ENCODE assay signal across 8 mouse cellular contexts in the genomic region with DNA sequence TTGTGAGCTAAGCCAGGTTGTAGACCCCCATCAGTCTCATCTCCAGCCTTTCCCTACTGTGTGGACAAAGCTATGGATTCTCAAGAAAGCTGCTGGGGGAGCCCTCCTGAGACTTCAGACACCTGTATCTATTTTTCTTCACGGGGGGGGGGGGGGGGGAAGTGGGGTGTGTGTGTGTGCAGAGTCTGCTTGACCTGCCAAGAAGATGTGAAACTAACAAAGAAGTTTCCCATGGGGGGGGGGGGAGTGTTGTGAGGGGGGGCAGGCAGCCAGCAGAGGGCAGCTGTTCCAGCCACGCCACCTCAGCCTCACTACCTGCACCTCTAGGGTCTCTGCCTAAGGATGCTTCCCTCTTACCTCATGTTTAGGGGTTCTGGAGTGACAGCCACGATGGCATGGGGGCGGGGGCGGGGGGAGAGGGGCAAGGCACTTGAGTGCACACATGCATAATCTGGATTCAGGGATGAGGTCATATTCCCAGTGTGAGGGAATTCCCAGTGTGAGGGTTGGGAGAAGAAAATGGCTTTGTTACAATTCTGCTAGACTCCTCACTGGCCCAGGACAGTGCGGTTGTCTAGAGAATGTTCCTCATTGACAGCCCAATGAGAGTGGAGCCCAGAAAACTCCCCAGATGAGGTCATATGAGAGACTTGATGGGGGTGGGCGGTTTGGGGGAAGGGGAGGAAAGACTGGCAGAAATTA.
A peak's percentile ranks its signal among the peaks of the same experiment; 100 is the strongest.
DNase-seq lines count a peak whose midpoint lies in the region; ATAC-seq and TF ChIP-seq lines count a peak whose summit lies in the region.

No protein-coding gene starts in this region.

- no peak overlapping the region for H3K27ac ChIP-seq in intestine, embryonic 16.5 days (ENCODE audit: low read length)
- H3K27ac ChIP-seq in intestine, embryonic 15.5 days: no peak overlapping the region
- no peak overlapping the region for H3K27ac ChIP-seq in MEL (ENCODE audit: control insufficient read depth, low read depth, low read length)
- H3K27ac ChIP-seq in forebrain, embryonic 11.5 days (ENCODE audit: low read depth, low read length): peak overlapping the region; percentile 70
- no peak overlapping the region for H3K27ac ChIP-seq in left cerebral cortex, adult 2 months

- ATAC-seq in intestine, embryonic 16.5 days: 0 out of 2 replicates have a peak, but pooled peaks have one; percentile 32
- no peak for ATAC-seq in intestine, embryonic 15.5 days
- ATAC-seq in forebrain, embryonic 11.5 days (replicated peaks; ENCODE audit: low FRiP score): peak; percentile 54
- no peak for ATAC-seq in megakaryocyte, adult 5-6 weeks (ENCODE audit: poor library complexity, severe bottlenecking)

- H3K36me3 ChIP-seq in intestine, embryonic 16.5 days (ENCODE audit: control insufficient read depth, insufficient read depth, low read length): no peaks in the 10 kb centered on the region
- H3K36me3 ChIP-seq in intestine, embryonic 15.5 days: no peaks in the 10 kb centered on the region
- peaks cover 0 to 3% of the 10 kb centered on the region in 2 experiments; a peak in 2 of 4 replicates for H3K36me3 ChIP-seq in MEL (ENCODE audit: control insufficient read depth in 1 of 2, insufficient read depth in 2 of 2, low read length in 2 of 2)
- no peaks in the 10 kb centered on the region for H3K36me3 ChIP-seq in forebrain, embryonic 11.5 days (ENCODE audit: control insufficient read depth, insufficient read depth, low read length)

- intact Hi-C loops in left cerebral cortex, adult 2 months (cut with DNase I): loop anchor here (5.0 kb wide), 2 partner anchors 103 to 243 kb away; partner anchors contain the start of gene Spata13

- no peak overlapping the region for H3K4me2 ChIP-seq in intestine, embryonic 16.5 days (ENCODE audit: low read depth, low read length)
- H3K4me2 ChIP-seq in intestine, embryonic 15.5 days (replicated peaks): no peak overlapping the region
- no peak overlapping the region for H3K4me2 ChIP-seq in forebrain, embryonic 11.5 days (ENCODE audit: low read depth, low read length, severe bottlenecking)

- WGBS in intestine, embryonic 16.5 days: 44% methylated on average over 7 of the region's 7 CpGs
- WGBS in intestine, embryonic 15.5 days: 48% methylated on average over 7 of the region's 7 CpGs
- 30% methylated on average over 7 of the region's 7 CpGs for WGBS in forebrain, embryonic 11.5 days

- TF ChIP-seq EP300 in MEL (IDR thresholded peaks at IDR 0.05; ENCODE audit: low read depth in 1 of 2, low read length in 2 of 2): no peak

- H3K4me1 ChIP-seq in intestine, embryonic 16.5 days (ENCODE audit: control insufficient read depth, insufficient read depth, low read length): peaks cover 11% of the 10 kb centered on the region; the same call in 1 of the 2 replicates
- peaks cover 9% of the 10 kb centered on the region; the same call in 1 of the 2 replicates for H3K4me1 ChIP-seq in intestine, embryonic 15.5 days (replicated peaks)
- peaks cover 0 to 8% of the 10 kb centered on the region in 2 experiments; a peak in 3 of 4 replicates for H3K4me1 ChIP-seq in MEL (ENCODE audit: control insufficient read depth in 1 of 2, insufficient read depth in 2 of 2, low read length in 2 of 2)
- H3K4me1 ChIP-seq in forebrain, embryonic 11.5 days (replicated peaks; ENCODE audit: control insufficient read depth, insufficient read depth, low read length): peaks cover 34% of the 10 kb centered on the region

- no peak overlapping the region for H3K4me3 ChIP-seq in intestine, embryonic 16.5 days (ENCODE audit: low read length)
- no peak overlapping the region for H3K4me3 ChIP-seq in intestine, embryonic 15.5 days (replicated peaks)
- no peak overlapping the region for H3K4me3 ChIP-seq in MEL (ENCODE audit: control insufficient read depth in 1 of 2, insufficient read depth in 1 of 2, low read depth in 2 of 2, low read length in 2 of 2)
- H3K4me3 ChIP-seq in forebrain, embryonic 11.5 days (ENCODE audit: low read depth, low read length): no peak overlapping the region
- H3K4me3 ChIP-seq in left cerebral cortex, adult 2 months: no peak overlapping the region

- no peaks in the 10 kb centered on the region for H3K79me2 ChIP-seq in MEL (ENCODE audit: control insufficient read depth, insufficient read depth, low read length, poor library complexity)

- TF ChIP-seq CTCF in MEL (IDR thresholded peaks at IDR 0.05 in 2 of 3, conservative IDR thresholded peaks at IDR 0.05 in 1 of 3; ENCODE audit: control insufficient read depth in 1 of 3, insufficient read depth in 1 of 3, low read depth in 2 of 3, low read length in 3 of 3, poor library complexity in 1 of 3, severe bottlenecking in 1 of 3): 0 out of 6 replicates have a peak, but pooled peaks of 1 of the 3 experiments have one; percentile 8
- no peak; the same call in 1 of the 2 replicates for TF ChIP-seq CTCF in left cerebral cortex, adult 2 months (IDR thresholded peaks at IDR 0.05)

- no peak for TF ChIP-seq RAD21 in MEL (IDR thresholded peaks at IDR 0.05; ENCODE audit: low read depth, low read length)

- TF ChIP-seq POLR2A in MEL (IDR thresholded peaks at IDR 0.05; ENCODE audit: control insufficient read depth in 1 of 2, insufficient read depth in 1 of 2, low read depth in 1 of 2, low read length in 2 of 2, poor library complexity in 1 of 2): no peak

- no peak overlapping the region for H3K9ac ChIP-seq in intestine, embryonic 16.5 days (ENCODE audit: low read depth, low read length)
- H3K9ac ChIP-seq in intestine, embryonic 15.5 days: no peak overlapping the region
- no peak overlapping the region for H3K9ac ChIP-seq in MEL (ENCODE audit: control insufficient read depth, low read depth, low read length, poor library complexity, severe bottlenecking)
- 0 out of 2 replicates have a peak overlapping the region, but pooled peaks have one; percentile 14 for H3K9ac ChIP-seq in forebrain, embryonic 11.5 days (ENCODE audit: low read length)

- no peaks in the 10 kb centered on the region for H3K9me3 ChIP-seq in intestine, embryonic 16.5 days (ENCODE audit: control insufficient read depth, low read length)
- H3K9me3 ChIP-seq in intestine, embryonic 15.5 days: no peaks in the 10 kb centered on the region
- H3K9me3 ChIP-seq in MEL (replicated peaks; ENCODE audit: insufficient read depth, low read length): no peaks in the 10 kb centered on the region
- peaks cover 2% of the 10 kb centered on the region; the same call in 1 of the 2 replicates for H3K9me3 ChIP-seq in forebrain, embryonic 11.5 days (ENCODE audit: control insufficient read depth, low read length)

- peak; percentile 5 for DNase-seq in MEL (ENCODE audit: low read depth, low spot score)
- DNase-seq in forebrain, embryonic 11.5 days (ENCODE audit: low spot score): peak; percentile 60
- peak; percentile 31 for DNase-seq in mesoderm, embryonic 11.5 days (ENCODE audit: low read depth, low spot score)
- no peak for DNase-seq in left cerebral cortex, adult 2 months (ENCODE audit: extremely low spot score in 1 of 2, low spot score in 2 of 2)
- no peak for DNase-seq in layer of hippocampus, postnatal 25 days (ENCODE audit: extremely low spot score in 1 of 2, low spot score in 1 of 2)

- no peaks in the 10 kb centered on the region for H3K27me3 ChIP-seq in intestine, embryonic 16.5 days (replicated peaks; ENCODE audit: control insufficient read depth, insufficient read depth, low read length)
- no peaks in the 10 kb centered on the region for H3K27me3 ChIP-seq in intestine, embryonic 15.5 days (replicated peaks)
- no peaks in the 10 kb centered on the region for H3K27me3 ChIP-seq in MEL (ENCODE audit: control insufficient read depth in 1 of 2, insufficient read depth in 2 of 2, low read length in 2 of 2)
- no peaks in the 10 kb centered on the region for H3K27me3 ChIP-seq in forebrain, embryonic 11.5 days (ENCODE audit: control insufficient read depth, insufficient read depth, low read length)

TF ChIP-seq in MEL, 35 proteins besides CTCF, POLR2A, EP300 and RAD21:
- TF ChIP-seq MAZ (IDR thresholded peaks at IDR 0.05; ENCODE audit: low read depth, low read length): no peak
- TF ChIP-seq GATA1 (IDR thresholded peaks at IDR 0.05; ENCODE audit: low read depth, low read length): no peak
- no peak for TF ChIP-seq MEF2A (IDR thresholded peaks at IDR 0.05; ENCODE audit: extremely low read depth, insufficient replicate concordance, low read depth, low read length, poor library complexity, severe bottlenecking)
- no peak for TF ChIP-seq HCFC1 (IDR thresholded peaks at IDR 0.05; ENCODE audit: low read depth, low read length)
- no peak for TF ChIP-seq MYB (IDR thresholded peaks at IDR 0.05; ENCODE audit: low read depth, low read length)

Comparison
In these comparisons a context has a peak if more than half of its experiments do, and no peak if none do; other contexts are left out.
1. ATAC-seq: peak in intestine, embryonic 16.5 days (single experiment) and forebrain, embryonic 11.5 days (single experiment); none in intestine, embryonic 15.5 days (single experiment) and megakaryocyte, adult 5-6 weeks (single experiment).
2. DNase-seq: peak in MEL (single experiment), forebrain, embryonic 11.5 days (single experiment) and mesoderm, embryonic 11.5 days (single experiment); none in left cerebral cortex, adult 2 months (0 of 2) and layer of hippocampus, postnatal 25 days (0 of 2).